Mouse (Mus musculus) bone marrow, adult 2 months (tissue): ENCODE results near the gene D630039A03Rik.

Experiments
- CTCF ChIP-seq: fragments of 200-500 bp; IDR thresholded peaks from 2 replicates; pipeline ENCODE4 v1.5.1; 2011; ENCODE audit warnings: low read length, control low read depth; ENCODE audit not compliant: control insufficient read depth, insufficient read depth
- POLR2A ChIP-seq: fragments of 200-500 bp; IDR thresholded peaks from 2 replicates; pipeline ENCODE4 v1.6.1; 2011; ENCODE audit warnings: low read depth, mild to moderate bottlenecking, control low read depth, low read length, borderline replicate concordance; ENCODE audit not compliant: control insufficient read depth

DNA sequence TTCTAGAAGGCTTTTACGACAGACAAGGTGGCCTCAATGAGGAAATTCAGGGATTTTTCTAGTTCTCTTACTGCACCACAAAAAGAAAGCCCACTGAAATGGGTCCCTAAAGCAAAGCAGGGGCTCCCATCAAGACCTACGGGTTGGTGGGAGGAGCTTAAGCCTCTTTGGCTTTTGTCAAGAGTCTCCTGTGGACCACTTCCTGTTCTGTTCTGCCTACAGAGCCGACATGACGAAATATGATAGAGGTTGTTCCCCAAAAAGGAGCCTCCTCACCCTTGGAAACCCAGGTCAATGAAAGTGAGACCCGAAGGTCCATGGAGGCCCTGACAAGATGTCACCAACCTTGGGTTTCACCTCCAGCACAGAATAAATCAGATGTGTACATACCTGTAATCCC lies 13.5 kb downstream of the D630039A03Rik start:
- TF ChIP-seq POLR2A (no peak), CTCF (no peak)
